Mouse (Mus musculus): Measurements from ENCODE around the gene Ssc5d. TPM values are rescaled to one million over a fixed set of nuclear protein-coding genes. Genes with fewer than 3 reads are reported as not detected.

Ssc5d gene
- total RNA-seq, 2 experiments from 2014 or later: 67.3 to 73.3 TPM

Other genes with a start within 250 kb of the Ssc5d start
- gene Hspbp1, start 240.7 kb upstream of the Ssc5d start, total RNA-seq (2021): 10 to 100 TPM; 25.7 to 27.8 TPM
- gene Brsk1, start 235.2 kb upstream of the Ssc5d start, total RNA-seq (2021): 1 to 10 TPM; 6.7 to 7.3 TPM
- gene Tmem150b, start 200.5 kb upstream of the Ssc5d start, total RNA-seq (2021): under 1 TPM; 0.13 to 0.29 TPM
- gene Kmt5c, start 185.7 kb upstream of the Ssc5d start, total RNA-seq (2021): 10 to 100 TPM; 33.2 to 39.2 TPM
- 1 to 10 TPM; 7.6 to 8.0 TPM for gene Cox6b2, start 172.7 kb upstream of the Ssc5d start, total RNA-seq (2021)
- gene Fam71e2, start 154.5 kb upstream of the Ssc5d start, total RNA-seq (2021): not detected
- gene Il11, start 142.9 kb upstream of the Ssc5d start, total RNA-seq (2021): under 1 TPM; 0.18 to 0.29 TPM
- gene Tmem190, start 142.8 kb upstream of the Ssc5d start, total RNA-seq (2021): not detected
- 1 to 10 TPM; 3.7 to 5.2 TPM for gene Tmem238, start 136.1 kb upstream of the Ssc5d start, total RNA-seq (2021)
- gene Rpl28, start 132.9 kb upstream of the Ssc5d start, total RNA-seq (2021): 1,000 to 10,000 TPM; 1,080 to 1,143 TPM
- 100 to 1,000 TPM; 122 to 140 TPM for gene Ube2s, start 113.2 kb upstream of the Ssc5d start, total RNA-seq (2021)
- under 1 TPM in 1 of 2 experiments, not detected in 1; 0.05 TPM for gene Shisa7, start 81.1 kb upstream of the Ssc5d start, total RNA-seq (2021)
- 1 to 10 TPM; 2.3 to 2.5 TPM for gene Isoc2b, start 55.5 kb upstream of the Ssc5d start, total RNA-seq (2021)
- 10 to 100 TPM; 10.7 to 11.7 TPM for gene Isoc2a, start 48.6 kb upstream of the Ssc5d start, total RNA-seq (2021)
- gene Gm36210, start 19.3 kb upstream of the Ssc5d start, total RNA-seq (2021): not detected
- 10 to 100 TPM; 14.0 to 14.6 TPM for gene Zfp628, start 10.6 kb upstream of the Ssc5d start, total RNA-seq (2021)
- gene Nat14, start 3.8 kb upstream of the Ssc5d start, total RNA-seq (2021): 1 to 10 TPM; 4.6 to 5.2 TPM
- 10 to 100 TPM; 13.0 to 15.9 TPM for gene Sbk2, start 38.6 kb downstream of the Ssc5d start, total RNA-seq (2021)
- under 1 TPM in 1 of 2 experiments, not detected in 1; 0.13 TPM for gene Sbk3, start 45.4 kb downstream of the Ssc5d start, total RNA-seq (2021)
- gene Zfp579, start 70.4 kb downstream of the Ssc5d start, total RNA-seq (2021): 10 to 100 TPM; 17.9 to 22.2 TPM
- 1 to 10 TPM; 9.0 to 9.6 TPM for gene Zfp524, start 88.6 kb downstream of the Ssc5d start, total RNA-seq (2021)
- gene Fiz1, start 88.9 kb downstream of the Ssc5d start, total RNA-seq (2021): 10 to 100 TPM; 25.5 to 28.9 TPM
- not detected for gene Gm44973, start 89.7 kb downstream of the Ssc5d start, total RNA-seq (2021)
- gene Zfp865, start 94.6 kb downstream of the Ssc5d start, total RNA-seq (2021): 10 to 100 TPM; 24.5 to 27.4 TPM
- under 1 TPM; 0.80 to 0.91 TPM for gene Ccdc106, start 94.8 kb downstream of the Ssc5d start, total RNA-seq (2021)
- gene 4632433K11Rik, start 108.3 kb downstream of the Ssc5d start, total RNA-seq (2021): not detected
- gene Zfp784, start 112.7 kb downstream of the Ssc5d start, total RNA-seq (2021): 1 to 10 TPM; 5.8 to 6.6 TPM
- gene Zfp580, start 125.8 kb downstream of the Ssc5d start, total RNA-seq (2021): 10 to 100 TPM; 10.1 to 11.6 TPM
- 100 to 1,000 TPM; 117 to 127 TPM for gene U2af2, start 136.4 kb downstream of the Ssc5d start, total RNA-seq (2021)
- 100 to 1,000 TPM; 112 to 117 TPM for gene Epn1, start 154.4 kb downstream of the Ssc5d start, total RNA-seq (2021)
- not detected for gene Rfpl4, start 191.2 kb downstream of the Ssc5d start, total RNA-seq (2021)
- 1 to 10 TPM in 1 of 2 experiments, under 1 TPM in 1; 0.54 to 1.8 TPM for gene Rasl2-9, start 200.2 kb downstream of the Ssc5d start, total RNA-seq (2021)
- not detected for gene Vmn1r55, start 223.9 kb downstream of the Ssc5d start, total RNA-seq (2021)